Mouse (Mus musculus) bone marrow macrophage, adult 2 months (primary cell): ENCODE results near the gene Gm28710.

ENCODE experiments used
- CTCF ChIP-seq: IDR thresholded peaks from 2 replicates; pipeline ENCODE4 v1.5.1; 2012; ENCODE audit warnings: low read depth, mild to moderate bottlenecking, low read length, moderate library complexity
- POLR2A ChIP-seq: IDR thresholded peaks from 2 replicates; pipeline ENCODE4 v1.6.1; 2012; ENCODE audit warnings: mild to moderate bottlenecking, low read depth, low read length, borderline replicate concordance

- TF ChIP-seq POLR2A = no peak
- TF ChIP-seq CTCF = no peak
Measured at GRCm38 (mm10) chr5:16919791-16920190, 128.2 kb downstream of the Gm28710 start.
